Mouse (Mus musculus): ENCODE results near the gene Sec61a1.
A peak's percentile ranks its signal among the peaks of the same experiment; 100 is the strongest.

Gene Sec61a1

GRCm38 (mm10) chr6:88518404-88519263, at the start of gene Sec61a1:
TSS of gene Sec61a1 (minus strand) at chr6:88518905.
- peak; percentile 97 to 98 for DNase-seq (ENCODE audit: low spot score in 2 of 2)

- no peak for DNase-seq (ENCODE audit: low spot score in 2 of 2)
These were observed 48.0 kb upstream of the Sec61a1 start for GRCm38 (mm10) chr6:88566676-88567075.

GRCm38 (mm10) chr6:88565033-88565432, 46.3 kb upstream of the Sec61a1 start:
- DNase-seq (ENCODE audit: low spot score in 2 of 2): peak in 1 of 2 experiments; percentile 35

- DNase-seq (ENCODE audit: low spot score in 2 of 2): no peak
These were observed 41.5 kb upstream of the Sec61a1 start for GRCm38 (mm10) chr6:88560156-88560555.

GRCm38 (mm10) chr6:88559688-88560087, 41.0 kb upstream of the Sec61a1 start:
- DNase-seq (ENCODE audit: low spot score in 2 of 2): peak in 1 of 2 experiments; percentile 23

- no peak for DNase-seq (ENCODE audit: low spot score in 2 of 2)
These were observed 39.4 kb upstream of the Sec61a1 start for GRCm38 (mm10) chr6:88558076-88558475.

GRCm38 (mm10) chr6:88557548-88557947, 38.8 kb upstream of the Sec61a1 start:
- DNase-seq (ENCODE audit: low spot score in 2 of 2): peak in 1 of 2 experiments; percentile 18

- DNase-seq (ENCODE audit: low spot score in 2 of 2): no peak
These were observed 31.2 kb upstream of the Sec61a1 start for GRCm38 (mm10) chr6:88549916-88550315.

- peak in 1 of 2 experiments; percentile 81 for DNase-seq (ENCODE audit: low spot score in 2 of 2)
These were observed 30.6 kb upstream of the Sec61a1 start for GRCm38 (mm10) chr6:88549137-88549814.

GRCm38 (mm10) chr6:88548405-88549049, 29.8 kb upstream of the Sec61a1 start:
- no peak for DNase-seq (ENCODE audit: low spot score in 2 of 2)

GRCm38 (mm10) chr6:88545397-88545790, 26.7 kb upstream of the Sec61a1 start:
- DNase-seq (ENCODE audit: low spot score in 2 of 2): peak in 1 of 2 experiments; percentile 15

- peak in 1 of 2 experiments; percentile 17 for DNase-seq (ENCODE audit: low spot score in 2 of 2)
These were observed 26.1 kb upstream of the Sec61a1 start for GRCm38 (mm10) chr6:88544644-88545396.

GRCm38 (mm10) chr6:88544241-88544640, 25.5 kb upstream of the Sec61a1 start:
- DNase-seq (ENCODE audit: low spot score in 2 of 2): peak in 1 of 2 experiments; percentile 6

GRCm38 (mm10) chr6:88540093-88540755, 21.5 kb upstream of the Sec61a1 start:
- DNase-seq (ENCODE audit: low spot score in 2 of 2): peak in 1 of 2 experiments; percentile 11

GRCm38 (mm10) chr6:88530306-88530705, 11.6 kb upstream of the Sec61a1 start:
- peak in 1 of 2 experiments; percentile 8 for DNase-seq (ENCODE audit: low spot score in 2 of 2)

- DNase-seq (ENCODE audit: low spot score in 2 of 2): peak; percentile 16 to 24
These were observed 5.4 kb upstream of the Sec61a1 start for GRCm38 (mm10) chr6:88524056-88524455.

- peak in 1 of 2 experiments; percentile 13 for DNase-seq (ENCODE audit: low spot score in 2 of 2)
These were observed 4.7 kb upstream of the Sec61a1 start for GRCm38 (mm10) chr6:88523451-88523850.

- DNase-seq (ENCODE audit: low spot score in 2 of 2): peak in 1 of 2 experiments; percentile 3
These were observed 4.3 kb upstream of the Sec61a1 start for GRCm38 (mm10) chr6:88523043-88523442.

GRCm38 (mm10) chr6:88522606-88523005, 3.9 kb upstream of the Sec61a1 start:
- peak in 1 of 2 experiments; percentile 7 for DNase-seq (ENCODE audit: low spot score in 2 of 2)

GRCm38 (mm10) chr6:88521821-88522220, 3.1 kb upstream of the Sec61a1 start:
- DNase-seq (ENCODE audit: low spot score in 2 of 2): peak in 1 of 2 experiments; percentile 30
